Mouse (Mus musculus) cerebellum, adult 2 months (tissue): ENCODE results near the gene Dcaf8. TPM values are rescaled to one million over a fixed set of nuclear protein-coding genes. Genes with fewer than 3 reads are reported as not detected.

Experiments used
- DNase-seq, 2 experiments: peaks; one replicate each; pipeline ENCODE4 v3.0.0; 2021
- H3K27ac ChIP-seq: fragments of 200-500 bp; 2 replicates; pipeline ENCODE4 v1.5.1; 2012; ENCODE audit warnings: low read length, control low read depth, inconsistent platforms; ENCODE audit not compliant: insufficient read depth
- H3K27me3 ChIP-seq: fragments of 200-500 bp; 2 replicates; pipeline ENCODE4 v1.6.1; 2012; ENCODE audit warnings: inconsistent platforms, mild to moderate bottlenecking, low read length, moderate library complexity; ENCODE audit not compliant: control insufficient read depth, insufficient read depth
- H3K4me1 ChIP-seq: fragments of 200-500 bp; 2 replicates; pipeline ENCODE4 v1.6.1; 2011; ENCODE audit warnings: low read length; ENCODE audit not compliant: control insufficient read depth, insufficient read depth
- H3K4me3 ChIP-seq: fragments of 200-500 bp; replicated peaks from 2 replicates; pipeline ENCODE3; 2011; ENCODE audit warnings: mild to moderate bottlenecking, low read depth, low read length, control low read depth; ENCODE audit not compliant: insufficient read depth
- CTCF ChIP-seq: fragments of 200-500 bp; IDR thresholded peaks from 2 replicates; pipeline ENCODE4 v1.5.1; 2011; ENCODE audit warnings: low read depth, mild to moderate bottlenecking, control low read depth, low read length, moderate library complexity, borderline replicate concordance; ENCODE audit not compliant: insufficient read depth
- POLR2A ChIP-seq: fragments of 200-500 bp; IDR thresholded peaks from 2 replicates; pipeline ENCODE4 v1.6.1; 2011; ENCODE audit warnings: low read length, control low read depth, borderline replicate concordance; ENCODE audit not compliant: insufficient read depth
- WGBS: fragments of 180-500 bp; shearing (Covaris S2); methylation state at CpG from one replicate; pipeline ENCODE4 v1.1.7; 2018; 5-methylcytosine and 5-hydroxymethylcytosine counted together
- polyA plus RNA-seq: library from polyadenylated mRNA; depleted of rRNA; stranded (reverse); fragments of >200 nt; gene quantifications from 2 replicates; pipeline ENCODE4 v1.2.3, GENCODE M21; 2012

Dcaf8 gene
- polyA plus RNA-seq, 1 experiment = 118 TPM

- 25% methylated on average over 3 of the region's 3 CpGs for WGBS
- Histone ChIP-seq H3K27me3 (no peaks in the 10 kb centered on the region), H3K27ac (no peak overlapping the region), H3K4me1 (peaks cover 14% of the 10 kb centered on the region), H3K4me3 (no peak overlapping the region)
- no peak for DNase-seq
- no peak for TF ChIP-seq POLR2A
- no peak for TF ChIP-seq CTCF
Observed at GRCm38 (mm10) chr1:172214748-172215147, 66.9 kb downstream of the Dcaf8 start.

- whole genome bisulfite sequencing = under 1% methylated on average over 5 of the region's 5 CpGs
- H3K27ac ChIP-seq = no peak overlapping the region
- DNase-seq = peak; percentile 86 to 90
- H3K4me3 ChIP-seq = no peak overlapping the region
- TF ChIP-seq POLR2A = no peak
- TF ChIP-seq CTCF = peak; percentile 91
- H3K27me3 ChIP-seq = no peaks in the 10 kb centered on the region
- H3K4me1 ChIP-seq = peaks cover 24% of the 10 kb centered on the region
Observed at GRCm38 (mm10) chr1:172217148-172217547, 69.3 kb downstream of the Dcaf8 start.

GRCm38 (mm10) chr1:172218164-172218910 lies 70.5 kb downstream of the Dcaf8 start:
- WGBS = 79% methylated on average over 15 of the region's 15 CpGs

GRCm38 (mm10) chr1:172219451-172220406 lies 71.8 kb downstream of the Dcaf8 start, which contains the start of gene Casq1:
Gene Casq1, minus strand, starts transcription at chr1:172219868.
- Histone ChIP-seq H3K4me1 (peaks cover 24% of the 10 kb centered on the region), H3K27me3 (no peaks in the 10 kb centered on the region), H3K4me3 (no peak within 1 kb of the TSS), H3K27ac (no peak within 1 kb of the TSS)
- no peak for DNase-seq
- no peak for TF ChIP-seq POLR2A
- TF ChIP-seq CTCF = no peak
- whole genome bisulfite sequencing = 76% methylated on average over 19 of the region's 19 CpGs

More at GRCm38 (mm10) chr1:172218164-172218910, 70.5 kb downstream of the Dcaf8 start:
- H3K27ac ChIP-seq = no peak overlapping the region
- no peak for DNase-seq
- H3K4me3 ChIP-seq = no peak overlapping the region
- TF ChIP-seq POLR2A (no peak), CTCF (no peak)
- H3K27me3 ChIP-seq = no peaks in the 10 kb centered on the region
- peaks cover 24% of the 10 kb centered on the region for H3K4me1 ChIP-seq

GRCm38 (mm10) chr1:172220414-172220813 lies 72.5 kb downstream of the Dcaf8 start:
- DNase-seq = no peak
- Histone ChIP-seq H3K27ac (no peak overlapping the region), H3K4me1 (peaks cover 24% of the 10 kb centered on the region), H3K27me3 (no peaks in the 10 kb centered on the region), H3K4me3 (no peak overlapping the region)
- TF ChIP-seq POLR2A = no peak
- TF ChIP-seq CTCF = no peak
- 28% methylated on average over 10 of the region's 10 CpGs for WGBS

GRCm38 (mm10) chr1:172221297-172222063 lies 73.6 kb downstream of the Dcaf8 start:
- no peaks in the 10 kb centered on the region for H3K27me3 ChIP-seq
- no peak overlapping the region for H3K27ac ChIP-seq
- H3K4me1 ChIP-seq = peaks cover 24% of the 10 kb centered on the region
- WGBS = 74% methylated on average over 11 of the region's 11 CpGs
- H3K4me3 ChIP-seq = no peak overlapping the region
- TF ChIP-seq CTCF (no peak), POLR2A (no peak)
- no peak for DNase-seq

- no peak for TF ChIP-seq CTCF
- H3K27ac ChIP-seq = no peak overlapping the region
- peak; percentile 66 to 74 for DNase-seq
- no peaks in the 10 kb centered on the region for H3K27me3 ChIP-seq
- whole genome bisulfite sequencing = 10% methylated on average over 2 of the region's 2 CpGs
- H3K4me1 ChIP-seq = no peaks in the 10 kb centered on the region
- H3K4me3 ChIP-seq = no peak overlapping the region
Observed at GRCm38 (mm10) chr1:172228209-172228608, 80.3 kb downstream of the Dcaf8 start.
